Mouse (Mus musculus) G1E (cell line): ENCODE data around the gene Rgs6.

Experiments
- CTCF ChIP-seq: IDR thresholded peaks from 2 replicates; pipeline ENCODE4 v1.5.1; 2012; ENCODE audit warnings: low read depth, low read length, inconsistent platforms, mixed read lengths
- POLR2AphosphoS5 ChIP-seq: IDR thresholded peaks from 2 replicates; pipeline ENCODE4 v1.6.1; 2012; ENCODE audit warnings: low read depth, low read length, inconsistent platforms; ENCODE audit not compliant: insufficient replicate concordance

GRCm38 (mm10) chr12:83052391-83052790, 464.3 kb downstream of the Rgs6 start:
- TF ChIP-seq CTCF, result no peak
- no peak for TF ChIP-seq POLR2AphosphoS5
